Mouse (Mus musculus) heart, embryonic 10.5 days (tissue): ENCODE measurements around the gene 2200002D01Rik. TPM values are rescaled to one million over a fixed set of nuclear protein-coding genes. Genes with fewer than 3 reads are reported as not detected.
"Not testable (repeated sequence)": the region's sequence is repeated elsewhere in the genome, so short reads cannot be mapped to it uniquely, and the experiment has no call there.

Source experiments
- DNase-seq: peaks from one replicate; pipeline ENCODE4 v3.0.0-alpha.2; 2017; ENCODE audit warnings: low spot score
- H3K27ac ChIP-seq: fragments of 300-500 bp; sonication (generic); 2 replicates; pipeline ENCODE4 v1.5.1; 2016; ENCODE audit warnings: mild to moderate bottlenecking
- H3K27me3 ChIP-seq: fragments of 300-500 bp; sonication (generic); 2 replicates; pipeline ENCODE4 v1.6.1; 2016; ENCODE audit warnings: mild to moderate bottlenecking; ENCODE audit not compliant: poor library complexity, insufficient read depth, severe bottlenecking
- H3K36me3 ChIP-seq: fragments of 300-500 bp; sonication (generic); 2 replicates; pipeline ENCODE4 v1.6.1; 2016; ENCODE audit warnings: mild to moderate bottlenecking, moderate library complexity
- H3K4me1 ChIP-seq: fragments of 300-500 bp; sonication (generic); 2 replicates; pipeline ENCODE4 v1.6.1; 2016; ENCODE audit warnings: mild to moderate bottlenecking
- H3K4me3 ChIP-seq: fragments of 300-500 bp; sonication (generic); 2 replicates; pipeline ENCODE4 v1.5.1; 2016; ENCODE audit warnings: mild to moderate bottlenecking, moderate library complexity
- H3K9me3 ChIP-seq: fragments of 300-500 bp; sonication (generic); 2 replicates; pipeline ENCODE4 v1.6.1; 2016; ENCODE audit warnings: mild to moderate bottlenecking, moderate library complexity
- WGBS: fragments of 180-500 bp; shearing (Covaris S2); methylation state at CpG from one replicate; pipeline ENCODE4 v1.1.7; 2016; 5-methylcytosine and 5-hydroxymethylcytosine counted together
- polyA plus RNA-seq: library from polyadenylated mRNA; unstranded; fragments of >200 nt; fragmentation: Nextera tagmentation; extraction: Ambion mirVana; gene quantifications from 2 replicates; pipeline ENCODE4 v1.2.1, GENCODE M21; 2016

Gene 2200002D01Rik
- polyA plus RNA-seq, 1 experiment from 2014 or later: 9.7 TPM

DNA sequence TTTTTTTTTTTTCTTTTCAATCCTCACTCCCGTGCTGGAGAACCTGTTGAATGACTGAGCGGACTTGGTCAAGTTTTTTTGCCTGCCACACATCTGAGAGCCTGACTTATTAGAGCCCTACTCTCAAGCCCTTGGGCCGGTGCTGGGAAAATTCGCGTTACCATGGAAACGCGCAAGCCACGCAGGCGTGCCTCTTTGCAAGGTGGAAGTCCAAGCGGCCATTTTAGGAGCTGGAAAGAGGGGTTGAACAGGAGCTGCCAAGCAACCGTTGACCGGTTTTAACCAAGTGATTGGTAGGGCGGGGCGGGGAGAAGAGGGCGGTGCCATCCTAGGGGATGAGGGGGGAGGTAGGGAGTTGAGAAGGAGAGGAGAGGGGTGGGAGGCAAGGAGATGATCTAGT, 33.4 kb downstream of the 2200002D01Rik start:
- no peak for DNase-seq
- H3K36me3 ChIP-seq: peaks cover 10% of the 10 kb centered on the region; the same call in 1 of the 2 replicates
- WGBS: 38% methylated on average over 15 of the region's 15 CpGs
- H3K27me3 ChIP-seq: peaks cover 21% of the 10 kb centered on the region
- peaks cover 15% of the 10 kb centered on the region for H3K9me3 ChIP-seq
- peaks cover 14% of the 10 kb centered on the region for H3K4me1 ChIP-seq
- no peak overlapping the region for H3K27ac ChIP-seq
- H3K4me3 ChIP-seq: no peak overlapping the region

DNA sequence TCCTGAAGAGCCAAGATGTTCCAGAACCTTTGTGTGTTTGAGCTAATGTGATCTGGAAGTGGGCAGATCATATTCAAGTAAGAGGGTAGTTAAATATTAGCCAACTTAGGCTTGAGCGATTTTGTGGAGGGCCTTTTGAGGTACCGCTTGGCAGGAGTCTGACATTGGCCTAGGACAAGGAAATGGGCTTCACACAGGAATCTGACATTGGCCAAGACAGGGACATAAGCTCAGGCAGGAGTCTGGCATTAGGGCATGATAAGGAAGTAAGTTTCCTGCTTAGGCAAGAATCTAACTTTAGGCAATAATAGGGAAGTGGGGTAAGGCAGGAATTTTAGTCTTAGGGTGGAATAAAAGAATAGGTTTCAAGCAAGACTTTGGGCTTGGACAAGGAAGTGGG, 34.0 kb downstream of the 2200002D01Rik start:
- Histone ChIP-seq H3K9me3 (peaks cover 10% of the 10 kb centered on the region; the same call in 1 of the 2 replicates), H3K4me1 (peaks cover 14% of the 10 kb centered on the region), H3K36me3 (peaks cover 4% of the 10 kb centered on the region; the same call in 1 of the 2 replicates), H3K4me3 (no peak overlapping the region), H3K27ac (no peak overlapping the region), H3K27me3 (peaks cover 21% of the 10 kb centered on the region)
- DNase-seq: no peak
- WGBS: 58% methylated on average over 2 of the region's 2 CpGs

DNA sequence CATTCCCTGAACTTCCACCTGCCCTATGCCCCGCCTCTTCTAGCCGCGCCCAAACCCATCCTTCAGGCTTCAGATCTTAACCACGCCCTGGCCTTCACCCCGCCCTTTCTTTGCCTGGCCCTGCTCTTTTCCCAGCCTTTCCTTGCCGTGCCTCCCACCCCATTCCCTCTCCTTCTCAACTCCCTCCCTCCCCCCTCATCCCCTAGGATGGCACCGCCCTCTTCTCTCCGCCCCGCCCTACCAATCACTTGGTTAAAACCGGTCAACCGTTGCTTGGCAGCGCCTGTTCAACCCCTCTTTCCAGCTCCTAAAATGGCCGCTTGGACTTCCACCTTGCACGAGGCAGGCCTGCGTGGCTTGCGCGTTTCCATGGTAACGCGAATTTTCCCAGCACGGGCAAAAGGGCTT, 34.6 kb downstream of the 2200002D01Rik start, which contains the start of gene Catsperg1:
Gene Catsperg1 (minus strand): TSS at position 361 of the 408 bp plus-strand sequence.
- Histone ChIP-seq H3K36me3 (peaks cover 4% of the 10 kb centered on the region; the same call in 1 of the 2 replicates), H3K4me1 (peaks cover 14% of the 10 kb centered on the region), H3K9me3 (peaks cover 10% of the 10 kb centered on the region; the same call in 1 of the 2 replicates), H3K27ac (no peak within 1 kb of the TSS), H3K27me3 (peaks cover 21% of the 10 kb centered on the region), H3K4me3 (peak within 1 kb of the TSS; percentile 39; the same call in 1 of the 2 replicates)
- WGBS: 3% methylated on average over 20 of the region's 20 CpGs
- peak; percentile 80 for DNase-seq

DNA sequence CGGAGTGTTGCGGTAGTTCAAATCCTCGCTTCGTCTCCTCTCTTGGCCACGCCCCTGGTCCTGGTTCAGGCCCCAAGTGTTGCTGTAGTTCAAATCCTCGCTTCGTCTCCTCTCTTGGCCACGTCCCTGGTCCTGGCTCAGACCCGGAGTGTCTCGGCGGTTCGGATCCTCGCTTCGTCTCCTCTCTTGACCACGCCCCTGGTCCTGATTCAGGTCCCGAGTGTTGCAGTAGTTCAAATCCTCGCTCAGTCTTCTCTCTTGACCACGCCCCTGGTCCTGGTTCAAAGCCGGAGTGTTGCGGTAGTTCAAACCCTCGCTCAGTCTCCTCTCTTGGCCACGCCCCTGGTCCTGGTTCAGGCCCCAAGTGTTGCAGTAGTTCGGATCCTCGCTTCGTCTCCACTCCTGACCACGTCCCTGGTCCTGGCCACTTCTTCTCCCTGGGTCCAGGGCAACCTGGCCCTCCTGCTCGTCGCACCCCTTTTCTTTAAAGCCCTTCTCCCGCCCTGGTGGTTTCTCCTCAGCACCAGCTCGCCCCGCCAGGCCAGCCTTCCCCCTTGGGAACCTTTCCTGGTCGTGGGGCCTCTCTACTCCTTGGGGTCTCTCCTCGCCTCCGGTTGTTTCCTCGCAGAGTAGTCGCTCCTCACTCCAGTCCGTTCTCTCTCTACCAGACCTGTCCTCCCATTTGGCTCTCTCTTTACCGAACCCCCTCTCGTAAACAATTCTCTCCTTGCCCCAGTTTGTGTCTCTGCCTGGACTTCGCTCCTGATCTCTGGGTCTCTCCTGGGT, 35.3 kb downstream of the 2200002D01Rik start:
- Histone ChIP-seq H3K27me3 (peaks cover 21% of the 10 kb centered on the region), H3K4me3 (peak overlapping the region; percentile 17; the same call in 1 of the 2 replicates), H3K4me1 (peaks cover 14% of the 10 kb centered on the region)
- not testable (repeated sequence) for H3K9me3 ChIP-seq, H3K36me3 ChIP-seq, DNase-seq, H3K27ac ChIP-seq
- 14% methylated on average over 40 of the region's 40 CpGs for WGBS

DNA sequence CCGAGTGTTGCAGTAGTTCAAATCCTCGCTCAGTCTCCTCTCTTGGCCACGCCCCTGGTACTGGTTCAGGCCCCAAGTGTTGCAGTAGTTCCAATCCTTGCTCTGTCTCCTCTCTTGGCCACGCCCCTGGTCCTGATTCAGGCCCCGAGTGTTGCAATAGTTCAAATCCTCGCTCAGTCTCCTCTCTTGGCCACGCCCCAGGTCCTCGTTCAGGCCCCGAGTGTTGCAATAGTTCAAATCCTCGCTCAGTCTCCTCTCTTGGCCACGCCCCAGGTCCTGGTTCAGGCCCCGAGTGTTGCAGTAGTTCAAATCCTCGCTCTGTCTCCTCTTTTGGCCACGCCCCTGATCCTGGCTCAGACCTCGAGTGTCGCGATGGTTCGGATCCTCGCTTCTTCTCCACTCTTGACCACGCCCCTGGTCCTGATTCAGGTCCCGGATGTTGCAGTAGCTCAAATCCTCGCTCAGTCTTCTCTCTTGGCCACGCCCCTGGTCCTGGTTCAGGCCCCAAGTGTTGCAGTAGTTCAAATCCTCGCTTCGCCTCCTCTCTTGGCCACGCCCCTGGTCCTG, 36.0 kb downstream of the 2200002D01Rik start:
- DNase-seq: no peak
- peaks cover 14% of the 10 kb centered on the region for H3K4me1 ChIP-seq
- peaks cover 21% of the 10 kb centered on the region for H3K27me3 ChIP-seq
- H3K4me3 ChIP-seq: peak overlapping the region; percentile 60
- 13% methylated on average over 26 of the region's 26 CpGs for WGBS
- H3K36me3 ChIP-seq: peaks cover 4% of the 10 kb centered on the region; the same call in 1 of the 2 replicates
- no peak overlapping the region for H3K27ac ChIP-seq
- H3K9me3 ChIP-seq: peaks cover 10% of the 10 kb centered on the region; the same call in 1 of the 2 replicates

DNA sequence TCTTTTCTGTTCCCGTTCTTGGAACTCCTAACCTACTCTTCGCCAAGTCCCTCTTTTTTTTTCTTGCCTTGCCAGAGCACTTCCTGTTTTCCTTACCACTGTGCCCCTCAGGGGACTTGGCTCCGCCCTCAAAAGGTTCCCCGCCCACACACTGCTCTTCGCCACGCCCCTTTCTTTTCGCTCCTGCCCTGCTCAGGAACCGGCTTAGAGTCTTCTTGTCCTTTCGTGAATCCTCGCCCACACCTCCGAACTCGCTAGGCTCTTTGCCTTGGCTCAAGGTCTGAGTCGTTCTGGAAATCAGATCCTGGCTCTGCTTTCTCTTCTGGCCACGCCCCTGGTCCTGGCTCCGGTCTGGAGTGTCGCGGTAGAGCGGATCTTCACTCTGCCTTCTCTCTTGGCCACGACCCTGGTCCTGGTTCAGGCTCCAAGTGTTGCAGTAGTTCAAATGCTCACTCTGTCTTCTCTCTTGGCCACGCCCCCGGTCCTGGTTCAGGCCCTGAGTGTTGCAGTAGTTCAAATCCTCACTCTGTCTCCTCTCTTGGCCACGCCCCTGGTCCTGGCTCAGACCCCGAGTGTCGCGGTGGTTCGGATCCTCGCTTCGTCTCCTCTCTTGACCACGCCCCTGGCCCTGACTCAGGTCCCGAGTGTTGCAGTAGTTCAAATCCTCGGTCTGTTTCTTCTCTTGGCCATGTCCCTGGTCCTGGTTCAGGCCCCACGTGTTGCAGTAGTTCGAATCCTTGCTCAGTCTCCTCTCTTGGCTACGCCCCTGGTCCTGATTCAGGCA, 36.7 kb downstream of the 2200002D01Rik start:
- Histone ChIP-seq H3K9me3 (peaks cover 5% of the 10 kb centered on the region; the same call in 1 of the 2 replicates), H3K36me3 (peaks cover under 1% of the 10 kb centered on the region; the same call in 1 of the 2 replicates), H3K27ac (peak overlapping the region; percentile 76), H3K27me3 (peaks cover 21% of the 10 kb centered on the region), H3K4me1 (peaks cover 14% of the 10 kb centered on the region), H3K4me3 (peak overlapping the region; percentile 60)
- WGBS: 4% methylated on average over 34 of the region's 34 CpGs
- DNase-seq: peak; percentile 93

DNA sequence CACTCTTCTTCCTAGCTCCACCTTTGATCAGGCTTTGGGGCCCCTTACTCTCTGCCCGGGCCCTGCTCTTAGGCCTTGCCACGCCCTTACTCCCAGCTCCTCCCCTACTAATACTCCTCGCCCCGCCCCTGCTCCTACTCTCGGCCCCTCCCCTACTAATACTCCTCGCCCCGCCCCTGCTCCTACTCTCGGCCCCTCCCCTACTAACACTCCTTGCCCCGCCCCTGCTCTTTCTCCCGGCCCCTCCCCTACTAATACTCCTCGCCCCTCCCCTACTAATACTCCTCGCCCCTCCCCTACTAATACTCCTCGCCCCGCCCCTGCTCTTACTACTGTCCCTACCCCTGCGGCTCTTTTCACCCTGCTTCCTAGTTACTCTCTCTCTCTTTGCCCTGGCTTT, 37.3 kb downstream of the 2200002D01Rik start:
- DNase-seq, H3K36me3 ChIP-seq, H3K9me3 ChIP-seq: not testable (repeated sequence)
- peak overlapping the region; percentile 60 for H3K4me3 ChIP-seq
- 35% methylated on average over 10 of the region's 15 CpGs for whole genome bisulfite sequencing
- H3K4me1 ChIP-seq: peaks cover 14% of the 10 kb centered on the region
- peaks cover 21% of the 10 kb centered on the region for H3K27me3 ChIP-seq
- H3K27ac ChIP-seq: peak overlapping the region; percentile 76

DNA sequence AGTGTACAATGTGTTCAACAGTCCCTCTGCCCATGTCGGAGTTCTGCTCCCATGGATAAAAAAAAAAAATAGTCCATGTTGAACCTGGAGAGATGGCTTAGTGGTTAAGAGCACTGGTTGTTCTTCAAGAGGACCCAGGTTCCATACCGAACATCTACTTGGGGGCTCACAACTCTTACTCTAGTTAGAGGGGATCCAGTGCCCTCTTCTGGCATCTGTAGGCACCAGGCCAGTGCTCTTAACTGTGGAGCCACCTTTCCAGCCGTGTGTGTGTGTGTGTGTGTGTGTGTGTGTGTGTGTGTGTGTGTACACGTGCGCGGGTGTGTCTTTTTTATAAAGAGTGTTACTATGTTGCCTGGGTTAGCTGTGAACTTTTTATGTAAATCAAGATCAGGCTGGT, 45.7 kb downstream of the 2200002D01Rik start:
- Histone ChIP-seq H3K27me3 (no peaks in the 10 kb centered on the region), H3K4me3 (no peak overlapping the region), H3K27ac (no peak overlapping the region), H3K4me1 (no peaks in the 10 kb centered on the region), H3K9me3 (no peaks in the 10 kb centered on the region), H3K36me3 (no peaks in the 10 kb centered on the region)
- DNase-seq: no peak
- 72% methylated on average over 6 of the region's 6 CpGs for WGBS

Other genes with a start within 250 kb of the 2200002D01Rik start
- 0.20 and 0.73 TPM in 2 replicates for gene Ryr1, start 123.3 kb downstream of the 2200002D01Rik start, polyA plus RNA-seq
- 0.74 and 0.79 TPM in 2 replicates for gene Rasgrp4, start 113.6 kb downstream of the 2200002D01Rik start, polyA plus RNA-seq
- 13.3 and 14.6 TPM in 2 replicates for gene Fam98c, start 92.2 kb downstream of the 2200002D01Rik start, polyA plus RNA-seq
- gene Ggn, start 78.3 kb downstream of the 2200002D01Rik start, polyA plus RNA-seq: 0.51 and 0.64 TPM in 2 replicates
- gene Spred3, start 78.1 kb downstream of the 2200002D01Rik start, polyA plus RNA-seq: 1.4 and 2.7 TPM in 2 replicates
- 244 and 267 TPM in 2 replicates for gene Psmd8, start 67.8 kb downstream of the 2200002D01Rik start, polyA plus RNA-seq
- 0.14 and 0.59 TPM in 2 replicates for gene Catsperg1, start 34.4 kb downstream of the 2200002D01Rik start, polyA plus RNA-seq
- gene Kcnk6, start 16.0 kb downstream of the 2200002D01Rik start, polyA plus RNA-seq: 1.7 and 2.4 TPM in 2 replicates
- gene Yif1b, start 10.1 kb downstream of the 2200002D01Rik start, polyA plus RNA-seq: 126 and 131 TPM in 2 replicates
- gene Spint2, start 33.4 kb upstream of the 2200002D01Rik start, polyA plus RNA-seq: 32.4 and 63.4 TPM in 2 replicates
- 6.4 and 13.8 TPM in 2 replicates for gene Ppp1r14a, start 40.8 kb upstream of the 2200002D01Rik start, polyA plus RNA-seq
- 2.5 and 8.7 TPM in 2 replicates for gene Dpf1, start 55.5 kb upstream of the 2200002D01Rik start, polyA plus RNA-seq